Mouse (Mus musculus): Measurements from ENCODE around the gene Hist1h2ai.
A peak's percentile ranks its signal among the peaks of the same experiment; 100 is the strongest.

DNA sequence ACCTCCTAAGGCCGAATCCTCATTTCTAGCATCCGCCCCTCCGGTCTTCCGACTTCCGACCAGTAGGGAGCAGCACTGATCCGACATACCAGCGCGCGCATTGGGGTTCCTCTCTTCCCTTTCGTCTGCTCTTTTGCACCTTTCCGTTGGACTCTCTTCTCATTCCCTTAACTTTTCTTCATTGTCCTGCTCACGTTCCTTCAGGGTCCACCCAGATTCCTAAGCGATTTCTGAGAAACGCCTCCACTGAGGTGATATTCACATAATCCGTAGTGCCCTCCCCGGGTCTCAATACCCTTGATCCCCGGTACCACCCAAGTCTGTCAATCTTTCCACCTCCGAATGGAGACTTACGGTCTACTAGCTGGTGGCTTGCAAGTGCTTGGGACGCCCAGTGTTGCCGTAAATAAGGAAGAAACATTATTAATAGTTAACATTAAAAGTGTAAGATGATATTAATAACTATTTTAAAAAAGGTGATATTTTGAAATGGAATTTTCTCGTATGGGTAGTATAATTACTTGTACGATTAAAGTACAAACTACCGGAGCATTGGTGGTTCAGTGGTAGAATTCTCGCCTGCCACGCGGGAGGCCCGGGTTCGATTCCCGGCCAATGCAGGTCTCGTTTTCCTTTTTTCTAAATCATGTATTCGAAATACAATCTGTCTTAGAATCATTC, 6.1 kb upstream of the Hist1h2ai start:
- peak; percentile 90 for TF ChIP-seq CTCF (IDR thresholded peaks at IDR 0.05; ENCODE audit: low read depth)
- peak; percentile 66 for TF ChIP-seq EP300 (optimal IDR thresholded peaks at IDR 0.05)
